Mouse (Mus musculus) layer of hippocampus, adult 2 months (tissue): ENCODE measurements around the gene Rcc1l. TPM values are rescaled to one million over a fixed set of nuclear protein-coding genes. Genes with fewer than 3 reads are reported as not detected.

Source experiments
- DNase-seq, 2 experiments: peaks; one replicate each; pipeline ENCODE4 v3.0.0; 2022; ENCODE audit warnings: low spot score in 2 of 2
- H3K27ac ChIP-seq: fragments of 200-600 bp; 2 replicates; pipeline ENCODE4 v1.8.1; 2022
- H3K4me3 ChIP-seq: fragments of 200-600 bp; 2 replicates; pipeline ENCODE4 v1.8.1; 2022; ENCODE audit warnings: mild to moderate bottlenecking
- CTCF ChIP-seq: fragments of 200-600 bp; conservative IDR thresholded peaks from 2 replicates; pipeline ENCODE4 v1.8.1; 2022; ENCODE audit warnings: antibody characterized with exemption, mild to moderate bottlenecking, moderate library complexity
- total RNA-seq, 2 experiments: library from RNA; stranded (reverse); gene quantifications; 2 replicates each; pipeline ENCODE4 v1.2.3; 2021

Rcc1l gene
- total RNA-seq, 2 experiments from 2014 or later = 15.9 to 16.4 TPM

GRCm38 (mm10) chr5:134155916-134156466, 20.6 kb downstream of the Rcc1l start:
- no peak for DNase-seq
- H3K4me3 ChIP-seq = no peak overlapping the region

GRCm38 (mm10) chr5:134151895-134152294, 24.7 kb downstream of the Rcc1l start:
- Histone ChIP-seq H3K4me3 (no peak overlapping the region), H3K27ac (no peak overlapping the region)
- TF ChIP-seq CTCF = no peak
- DNase-seq = no peak

More at GRCm38 (mm10) chr5:134155916-134156466, 20.6 kb downstream of the Rcc1l start:
- H3K27ac ChIP-seq = no peak overlapping the region
- TF ChIP-seq CTCF = no peak

DNA sequence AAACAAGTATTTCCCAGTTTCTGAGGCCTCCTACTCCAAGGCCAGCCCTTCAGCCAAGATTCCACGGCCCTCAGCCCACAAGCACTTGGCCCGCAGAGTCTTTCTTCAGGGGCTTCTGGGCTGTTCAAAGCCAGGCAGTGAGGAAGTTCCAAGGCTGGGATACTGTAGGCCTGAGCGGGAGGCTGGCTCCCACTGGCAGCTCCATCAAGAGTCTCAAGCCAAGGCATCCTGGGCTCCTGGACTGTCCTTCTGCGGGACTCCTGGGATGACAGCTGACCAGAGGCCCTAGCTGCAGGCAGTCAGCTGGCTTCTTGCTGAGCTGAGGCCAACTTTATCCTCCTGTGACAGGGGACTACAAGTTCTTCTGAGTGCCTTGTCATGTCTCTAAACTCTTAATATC, 28.4 kb downstream of the Rcc1l start:
- no peak overlapping the region for H3K27ac ChIP-seq
- no peak for TF ChIP-seq CTCF
- H3K4me3 ChIP-seq = no peak overlapping the region
- DNase-seq = no peak

GRCm38 (mm10) chr5:134147194-134147753, 29.3 kb downstream of the Rcc1l start:
- no peak for DNase-seq
- Histone ChIP-seq H3K27ac (no peak overlapping the region), H3K4me3 (no peak overlapping the region)
- TF ChIP-seq CTCF = no peak

GRCm38 (mm10) chr5:134144986-134145385, 31.6 kb downstream of the Rcc1l start:
- DNase-seq = no peak
- no peak overlapping the region for H3K4me3 ChIP-seq
- peak; percentile 43 for TF ChIP-seq CTCF
- H3K27ac ChIP-seq = no peak overlapping the region

DNA sequence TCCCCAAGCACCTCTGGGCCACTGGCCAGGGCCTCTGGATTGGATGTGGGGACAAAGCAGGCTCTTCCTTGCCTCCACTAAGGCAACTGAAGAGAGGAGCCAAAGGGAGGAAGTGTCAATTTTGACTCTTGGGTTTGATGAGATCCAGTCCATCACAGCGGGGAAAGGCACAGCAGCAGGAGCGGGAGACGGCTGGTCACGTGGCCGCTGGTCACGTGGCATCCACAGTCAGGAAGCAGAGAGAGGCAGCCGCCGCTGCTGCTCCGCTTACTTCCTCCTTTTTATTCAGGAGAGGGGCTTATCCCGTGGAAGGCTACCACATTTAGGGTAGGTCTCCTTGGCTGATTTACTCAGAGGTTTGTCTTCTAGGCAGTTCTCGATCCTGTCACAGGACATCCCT, 34.2 kb downstream of the Rcc1l start:
- Histone ChIP-seq H3K4me3 (no peak overlapping the region), H3K27ac (no peak overlapping the region)
- no peak for DNase-seq
- no peak for TF ChIP-seq CTCF

DNA sequence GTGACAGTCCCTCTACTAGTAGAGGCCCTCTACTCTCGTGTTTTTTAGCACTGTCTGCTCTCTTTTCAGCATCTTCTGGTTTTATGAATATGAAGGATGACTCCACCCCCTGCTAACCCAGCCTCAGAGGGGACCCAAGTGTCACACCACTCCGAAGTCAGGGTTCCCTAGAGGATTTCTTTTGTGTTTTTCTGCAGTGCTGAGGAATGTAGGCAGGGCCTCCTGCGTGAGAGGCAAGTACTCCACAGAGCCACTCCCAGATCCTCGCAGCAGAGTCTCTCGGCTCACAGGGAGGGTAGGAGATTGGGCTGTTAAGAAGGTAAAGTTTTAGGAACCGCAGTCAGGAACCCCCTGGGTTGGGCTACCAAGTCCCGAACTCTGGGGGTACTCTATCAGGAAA, 35.3 kb downstream of the Rcc1l start:
- no peak overlapping the region for H3K27ac ChIP-seq
- DNase-seq = no peak
- TF ChIP-seq CTCF = no peak
- no peak overlapping the region for H3K4me3 ChIP-seq

DNA sequence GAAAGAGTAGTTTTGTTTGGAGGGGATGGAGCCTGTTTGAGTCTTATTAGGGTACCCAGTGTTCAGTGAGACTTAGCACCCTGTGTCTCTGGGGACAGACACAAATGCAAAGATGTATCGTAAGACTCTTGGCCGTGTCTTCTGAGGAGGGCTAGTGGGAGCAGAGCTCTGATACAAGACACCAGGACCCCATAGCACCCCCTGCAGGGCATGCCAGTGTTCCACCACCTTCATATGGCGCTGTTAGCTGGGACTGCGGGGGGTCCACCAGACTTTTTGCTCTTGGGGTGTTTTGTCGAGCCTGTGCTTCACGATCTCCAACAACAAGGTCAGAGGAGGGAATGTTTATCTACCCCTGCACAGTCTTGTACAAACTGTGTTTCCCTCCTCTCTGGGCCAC, 37.1 kb downstream of the Rcc1l start:
- no peak overlapping the region for H3K4me3 ChIP-seq
- H3K27ac ChIP-seq = no peak overlapping the region
- no peak for DNase-seq
- peak; percentile 54 for TF ChIP-seq CTCF

GRCm38 (mm10) chr5:134137933-134138332, 38.6 kb downstream of the Rcc1l start:
- no peak overlapping the region for H3K27ac ChIP-seq
- no peak for DNase-seq
- TF ChIP-seq CTCF = no peak
- no peak overlapping the region for H3K4me3 ChIP-seq

DNA sequence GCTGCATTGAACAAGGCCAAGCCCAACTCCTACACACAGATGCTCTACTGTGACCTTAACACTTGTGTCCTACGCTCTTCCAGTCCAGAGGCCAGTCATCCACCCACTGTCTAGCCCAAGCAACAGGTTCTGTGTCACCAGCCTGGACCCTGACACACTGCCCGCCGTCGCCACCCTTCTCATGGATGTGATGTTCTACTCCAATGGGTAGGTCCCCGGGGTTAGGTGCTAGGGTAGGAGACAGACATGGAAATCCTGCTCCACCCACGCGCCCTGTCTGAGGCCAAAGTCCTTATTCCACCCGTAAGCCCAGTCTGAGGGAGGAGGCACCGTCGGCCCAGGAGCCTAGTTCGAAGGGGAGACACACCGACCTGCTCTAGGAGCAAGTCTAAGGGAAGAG, 40.6 kb downstream of the Rcc1l start:
- DNase-seq = no peak
- no peak overlapping the region for H3K4me3 ChIP-seq
- TF ChIP-seq CTCF = no peak

GRCm38 (mm10) chr5:134131586-134131985, 45.0 kb downstream of the Rcc1l start:
- TF ChIP-seq CTCF = no peak
- DNase-seq = no peak
- H3K27ac ChIP-seq = no peak overlapping the region
- H3K4me3 ChIP-seq = no peak overlapping the region

More for the DNA sequence above, 40.6 kb downstream of the Rcc1l start:
- no peak overlapping the region for H3K27ac ChIP-seq

GRCm38 (mm10) chr5:134126232-134126631, 50.3 kb downstream of the Rcc1l start:
- DNase-seq = no peak
- no peak for TF ChIP-seq CTCF
- H3K4me3 ChIP-seq = no peak overlapping the region
- no peak overlapping the region for H3K27ac ChIP-seq

- no peak for DNase-seq
- Histone ChIP-seq H3K4me3 (no peak overlapping the region), H3K27ac (no peak overlapping the region)
- TF ChIP-seq CTCF = no peak
Observed at GRCm38 (mm10) chr5:134123846-134124245, 52.7 kb downstream of the Rcc1l start.

- no peak for DNase-seq
- no peak overlapping the region for H3K27ac ChIP-seq
- no peak overlapping the region for H3K4me3 ChIP-seq
- TF ChIP-seq CTCF = no peak
Observed at GRCm38 (mm10) chr5:134121893-134122259, 54.7 kb downstream of the Rcc1l start.
